Mouse (Mus musculus) heart, embryonic 11.5 days (tissue): ENCODE measurements around the gene Zfand3. TPM values are rescaled to one million over a fixed set of nuclear protein-coding genes. Genes with fewer than 3 reads are reported as not detected.

Experiments used
- polyA plus RNA-seq: library from polyadenylated mRNA; unstranded; fragments of >200 nt; fragmentation: Nextera tagmentation; extraction: Ambion mirVana; gene quantifications from 2 replicates; pipeline ENCODE4 v1.2.1, GENCODE M21; 2014

The Zfand3 gene
- polyA plus RNA-seq, 1 experiment from 2014 or later = 51.4 TPM

Other genes starting within 250 kb of the Zfand3 start
- 1.7 and 1.8 TPM in 2 replicates for gene Mdga1, start 34.6 kb upstream of the Zfand3 start, polyA plus RNA-seq